Mouse (Mus musculus) myocyte (in vitro differentiated cells): ENCODE measurements around the gene Smc5. TPM values are rescaled to one million over a fixed set of nuclear protein-coding genes. Genes with fewer than 3 reads are reported as not detected.

Source experiments
- H3K27me3 ChIP-seq: one replicate; pipeline ENCODE4 v1.6.1; 2011; ENCODE audit not compliant: control insufficient read depth, insufficient read depth, insufficient read length
- H3K36me3 ChIP-seq: one replicate; pipeline ENCODE4 v1.6.1; 2011; ENCODE audit not compliant: control insufficient read depth, insufficient read depth
- H3K4me2 ChIP-seq: one replicate; pipeline ENCODE4 v1.6.1; 2011; ENCODE audit warnings: low read depth, control low read depth
- H3K4me3 ChIP-seq: one replicate; pipeline ENCODE4 v1.5.1; 2011; ENCODE audit warnings: mild to moderate bottlenecking, control low read depth, moderate library complexity
- H3K79me2 ChIP-seq: one replicate; pipeline ENCODE4 v1.6.1; 2011; ENCODE audit not compliant: control insufficient read depth, insufficient read depth
- H3ac ChIP-seq: one replicate; pipeline ENCODE4 v1.6.1; 2011; ENCODE audit not compliant: control insufficient read depth, insufficient read length
- CEBPB ChIP-seq: IDR thresholded peaks from 2 replicates; pipeline ENCODE4 v1.6.1; 2011; ENCODE audit warnings: mild to moderate bottlenecking, moderate library complexity; ENCODE audit not compliant: poor library complexity, insufficient read depth, severe bottlenecking
- E2F4 ChIP-seq: IDR thresholded peaks from one replicate; pipeline ENCODE4 v1.6.1; 2011; ENCODE audit warnings: mild to moderate bottlenecking, control low read depth, moderate library complexity; ENCODE audit not compliant: insufficient read depth
- MAX ChIP-seq: IDR thresholded peaks from one replicate; pipeline ENCODE4 v1.6.1; 2011; ENCODE audit warnings: low read depth, mild to moderate bottlenecking, control low read depth
- MYOD1 ChIP-seq, 3 experiments: IDR thresholded peaks; one replicate each; pipeline ENCODE4 v1.6.1; 2011; ENCODE audit warnings: control low read depth in 2 of 3, low read depth in 2 of 3, mild to moderate bottlenecking in 2 of 3, moderate library complexity in 1 of 3; ENCODE audit not compliant: insufficient read length in 2 of 3, control insufficient read depth in 1 of 3
- MYOG ChIP-seq, 3 experiments: IDR thresholded peaks; one replicate each; pipeline ENCODE4 v1.6.1; 2011; ENCODE audit warnings: control low read depth in 2 of 3, low read depth in 2 of 3, mild to moderate bottlenecking in 2 of 3; ENCODE audit not compliant: insufficient read length in 2 of 3, control insufficient read depth in 1 of 3, insufficient read depth in 1 of 3
- POLR2A ChIP-seq: IDR thresholded peaks from one replicate; pipeline ENCODE4 v1.6.1; 2011; ENCODE audit warnings: low read depth, mild to moderate bottlenecking, control low read depth, moderate library complexity; ENCODE audit not compliant: insufficient read length
- POLR2AphosphoS2 ChIP-seq: IDR thresholded peaks from one replicate; pipeline ENCODE4 v1.6.1; 2011; ENCODE audit warnings: low read depth, control low read depth; ENCODE audit not compliant: insufficient read length
- REST ChIP-seq: IDR thresholded peaks from one replicate; pipeline ENCODE4 v1.6.1; 2011; ENCODE audit warnings: mild to moderate bottlenecking, control low read depth, moderate library complexity; ENCODE audit not compliant: insufficient read depth, insufficient read length
- SRF ChIP-seq: IDR thresholded peaks from one replicate; pipeline ENCODE4 v1.6.1; 2011; ENCODE audit warnings: low read depth; ENCODE audit not compliant: control insufficient read depth, insufficient read length
- TCF12 ChIP-seq: IDR thresholded peaks from one replicate; pipeline ENCODE4 v1.6.1; 2011; ENCODE audit warnings: mild to moderate bottlenecking, control low read depth; ENCODE audit not compliant: poor library complexity, insufficient read depth, severe bottlenecking
- TCF3 ChIP-seq: IDR thresholded peaks from one replicate; pipeline ENCODE4 v1.6.1; 2011; ENCODE audit warnings: low read depth, control low read depth; ENCODE audit not compliant: insufficient read length
- USF1 ChIP-seq: IDR thresholded peaks from one replicate; pipeline ENCODE4 v1.6.1; 2011; ENCODE audit warnings: low read depth, mild to moderate bottlenecking, control low read depth, moderate library complexity
- polyA plus RNA-seq: library from polyadenylated mRNA; unstranded; fragments of >200 nt; fragmentation: generic; extraction: Trizol; gene quantifications from one replicate; pipeline ENCODE4 v1.2.1, GENCODE M21; 2012; ENCODE audit warnings: missing spikeins

Gene Smc5
- polyA plus RNA-seq, 1 experiment: 6.8 TPM

- Histone ChIP-seq H3K27me3 (no peaks in the 10 kb centered on the region), H3K36me3 (peaks cover 7% of the 10 kb centered on the region), H3ac (no peak overlapping the region), H3K4me2 (no peak overlapping the region), H3K79me2 (no peaks in the 10 kb centered on the region), H3K4me3 (no peak overlapping the region)
- TF ChIP-seq USF1: no peak
- TF ChIP-seq MYOG (IDR thresholded peaks at IDR 0.05; ENCODE audit: control insufficient read depth in 1 of 3, insufficient read depth in 1 of 3, insufficient read length in 2 of 3, low read depth in 2 of 3): no peak
- no peak for TF ChIP-seq POLR2AphosphoS2
- no peak for TF ChIP-seq TCF3
- TF ChIP-seq TCF12: no peak
- no peak for TF ChIP-seq MAX
- no peak for TF ChIP-seq CEBPB
- TF ChIP-seq POLR2A: no peak
- TF ChIP-seq REST: no peak
- TF ChIP-seq SRF: no peak
- TF ChIP-seq MYOD1 (IDR thresholded peaks at IDR 0.05; ENCODE audit: control insufficient read depth in 1 of 3, insufficient read length in 2 of 3, low read depth in 2 of 3): no peak
- no peak for TF ChIP-seq E2F4
These were observed 80.6 kb downstream of the Smc5 start for GRCm38 (mm10) chr19:23193076-23193475.

GRCm38 (mm10) chr19:23191486-23191885, 82.2 kb downstream of the Smc5 start:
- Histone ChIP-seq H3K4me2 (no peak overlapping the region), H3K4me3 (no peak overlapping the region), H3K36me3 (peaks cover 7% of the 10 kb centered on the region), H3K27me3 (no peaks in the 10 kb centered on the region), H3K79me2 (no peaks in the 10 kb centered on the region), H3ac (no peak overlapping the region)
- TF ChIP-seq MYOG (IDR thresholded peaks at IDR 0.05; ENCODE audit: control insufficient read depth in 1 of 3, insufficient read depth in 1 of 3, insufficient read length in 2 of 3, low read depth in 2 of 3) (no peak), CEBPB (no peak), USF1 (no peak), POLR2A (no peak), TCF12 (no peak), E2F4 (no peak), MAX (no peak), SRF (no peak), MYOD1 (IDR thresholded peaks at IDR 0.05; ENCODE audit: control insufficient read depth in 1 of 3, insufficient read length in 2 of 3, low read depth in 2 of 3) (no peak), REST (no peak), TCF3 (no peak), POLR2AphosphoS2 (no peak)

- Histone ChIP-seq H3K79me2 (no peaks in the 10 kb centered on the region), H3K36me3 (peaks cover 7% of the 10 kb centered on the region), H3K4me2 (no peak overlapping the region), H3ac (no peak overlapping the region), H3K4me3 (no peak overlapping the region), H3K27me3 (no peaks in the 10 kb centered on the region)
- no peak for TF ChIP-seq TCF12
- no peak for TF ChIP-seq E2F4
- no peak for TF ChIP-seq MAX
- no peak for TF ChIP-seq USF1
These were observed 84.0 kb downstream of the Smc5 start for GRCm38 (mm10) chr19:23189744-23190143.

- no peaks in the 10 kb centered on the region for H3K27me3 ChIP-seq
- H3K4me3 ChIP-seq: no peak overlapping the region
- H3K79me2 ChIP-seq: no peaks in the 10 kb centered on the region
- no peak overlapping the region for H3ac ChIP-seq
- H3K4me2 ChIP-seq: no peak overlapping the region
- H3K36me3 ChIP-seq: peaks cover 10% of the 10 kb centered on the region
- TF ChIP-seq MYOG (IDR thresholded peaks at IDR 0.05; ENCODE audit: control insufficient read depth in 1 of 3, insufficient read depth in 1 of 3, insufficient read length in 2 of 3, low read depth in 2 of 3): no peak
- TF ChIP-seq E2F4: no peak
- no peak for TF ChIP-seq MAX
- TF ChIP-seq POLR2AphosphoS2: no peak
- no peak for TF ChIP-seq SRF
These were observed 84.7 kb downstream of the Smc5 start for GRCm38 (mm10) chr19:23188986-23189385.

GRCm38 (mm10) chr19:23187732-23188131, 86.0 kb downstream of the Smc5 start:
- no peak for TF ChIP-seq POLR2A
- TF ChIP-seq MAX: no peak
- TF ChIP-seq CEBPB: no peak
- no peak for TF ChIP-seq REST
- no peak for TF ChIP-seq TCF3
- TF ChIP-seq MYOD1 (IDR thresholded peaks at IDR 0.05; ENCODE audit: control insufficient read depth in 1 of 3, insufficient read length in 2 of 3, low read depth in 2 of 3): no peak
- TF ChIP-seq E2F4: no peak
- no peak for TF ChIP-seq POLR2AphosphoS2
- no peak for TF ChIP-seq USF1
- no peak for TF ChIP-seq MYOG (IDR thresholded peaks at IDR 0.05; ENCODE audit: control insufficient read depth in 1 of 3, insufficient read depth in 1 of 3, insufficient read length in 2 of 3, low read depth in 2 of 3)
- TF ChIP-seq SRF: no peak
- no peak for TF ChIP-seq TCF12
- no peaks in the 10 kb centered on the region for H3K27me3 ChIP-seq
- peaks cover 10% of the 10 kb centered on the region for H3K36me3 ChIP-seq
- no peak overlapping the region for H3K4me3 ChIP-seq
- no peak overlapping the region for H3K4me2 ChIP-seq
- H3ac ChIP-seq: no peak overlapping the region
- no peaks in the 10 kb centered on the region for H3K79me2 ChIP-seq
